Mouse (Mus musculus): Measurements from ENCODE around the gene Epo. TPM values are rescaled to one million over a fixed set of nuclear protein-coding genes. Genes with fewer than 3 reads are reported as not detected.

Gene Epo
- polyA plus RNA-seq, 1 experiment from 2014 or later: not detected

GRCm38 (mm10) chr5:137518436-137518835 lies 14.6 kb downstream of the Epo start, which contains the start of gene Gigyf1:
Gigyf1 (plus strand) TSS chr5:137518548.
- 75% methylated on average over 5 of the region's 5 CpGs for WGBS
- peaks cover 68% of the 10 kb centered on the region for H3K36me3 ChIP-seq
- ATAC-seq (ENCODE audit: insufficient number of reproducible peaks, low FRiP score, low TSS enrichment, low read depth): no peak

DNA sequence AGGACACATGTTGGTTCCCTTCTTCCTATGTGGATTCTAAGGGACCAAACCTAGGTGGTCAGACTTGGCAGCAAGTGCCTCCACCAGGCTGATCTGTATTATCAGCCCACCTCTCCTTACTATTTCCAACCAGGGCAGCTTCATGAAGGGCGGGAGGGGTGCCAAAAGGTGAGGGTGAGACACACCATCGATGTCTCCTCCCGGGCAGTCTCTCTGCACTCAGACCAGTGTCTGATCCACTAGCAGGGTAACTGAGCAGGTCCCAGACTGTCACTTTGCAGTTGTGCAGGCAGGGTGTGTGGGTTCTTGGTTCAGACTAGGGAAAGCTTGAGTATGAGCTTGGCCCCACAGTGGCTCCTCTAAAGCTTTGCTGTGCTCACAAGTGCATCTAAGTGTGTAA lies 18.2 kb downstream of the Epo start:
- Histone ChIP-seq H3K27me3 (no peaks in the 10 kb centered on the region), H3K9me3 (replicated peaks) (no peaks in the 10 kb centered on the region), H3K4me3 (replicated peaks) (no peak overlapping the region), H3K4me1 (peaks cover 44% of the 10 kb centered on the region), H3K4me2 (replicated peaks) (no peak overlapping the region), H3K9ac (no peak overlapping the region), H3K36me3 (peaks cover 32% of the 10 kb centered on the region), H3K27ac (replicated peaks) (no peak overlapping the region)
- WGBS: 92% methylated on average over 3 of the region's 3 CpGs
- ATAC-seq (ENCODE audit: insufficient number of reproducible peaks, low FRiP score, low TSS enrichment, low read depth): no peak

More at GRCm38 (mm10) chr5:137518436-137518835, 14.6 kb downstream of the Epo start, which contains the start of gene Gigyf1:
- Histone ChIP-seq H3K4me2 (replicated peaks) (no peak within 1 kb of the TSS), H3K4me1 (peaks cover 18% of the 10 kb centered on the region), H3K27me3 (no peaks in the 10 kb centered on the region), H3K27ac (replicated peaks) (no peak within 1 kb of the TSS), H3K9ac (no peak within 1 kb of the TSS), H3K9me3 (replicated peaks) (no peaks in the 10 kb centered on the region), H3K4me3 (replicated peaks) (no peak within 1 kb of the TSS)

GRCm38 (mm10) chr5:137513951-137514721 lies 18.9 kb downstream of the Epo start:
- Histone ChIP-seq H3K27me3 (no peaks in the 10 kb centered on the region), H3K9me3 (replicated peaks) (no peaks in the 10 kb centered on the region), H3K4me2 (replicated peaks) (no peak overlapping the region), H3K27ac (replicated peaks) (no peak overlapping the region), H3K4me1 (peaks cover 46% of the 10 kb centered on the region), H3K4me3 (replicated peaks) (no peak overlapping the region), H3K36me3 (peaks cover 25% of the 10 kb centered on the region), H3K9ac (no peak overlapping the region)
- WGBS: 86% methylated on average over 12 of the region's 12 CpGs
- no peak for ATAC-seq (ENCODE audit: insufficient number of reproducible peaks, low FRiP score, low TSS enrichment, low read depth)

DNA sequence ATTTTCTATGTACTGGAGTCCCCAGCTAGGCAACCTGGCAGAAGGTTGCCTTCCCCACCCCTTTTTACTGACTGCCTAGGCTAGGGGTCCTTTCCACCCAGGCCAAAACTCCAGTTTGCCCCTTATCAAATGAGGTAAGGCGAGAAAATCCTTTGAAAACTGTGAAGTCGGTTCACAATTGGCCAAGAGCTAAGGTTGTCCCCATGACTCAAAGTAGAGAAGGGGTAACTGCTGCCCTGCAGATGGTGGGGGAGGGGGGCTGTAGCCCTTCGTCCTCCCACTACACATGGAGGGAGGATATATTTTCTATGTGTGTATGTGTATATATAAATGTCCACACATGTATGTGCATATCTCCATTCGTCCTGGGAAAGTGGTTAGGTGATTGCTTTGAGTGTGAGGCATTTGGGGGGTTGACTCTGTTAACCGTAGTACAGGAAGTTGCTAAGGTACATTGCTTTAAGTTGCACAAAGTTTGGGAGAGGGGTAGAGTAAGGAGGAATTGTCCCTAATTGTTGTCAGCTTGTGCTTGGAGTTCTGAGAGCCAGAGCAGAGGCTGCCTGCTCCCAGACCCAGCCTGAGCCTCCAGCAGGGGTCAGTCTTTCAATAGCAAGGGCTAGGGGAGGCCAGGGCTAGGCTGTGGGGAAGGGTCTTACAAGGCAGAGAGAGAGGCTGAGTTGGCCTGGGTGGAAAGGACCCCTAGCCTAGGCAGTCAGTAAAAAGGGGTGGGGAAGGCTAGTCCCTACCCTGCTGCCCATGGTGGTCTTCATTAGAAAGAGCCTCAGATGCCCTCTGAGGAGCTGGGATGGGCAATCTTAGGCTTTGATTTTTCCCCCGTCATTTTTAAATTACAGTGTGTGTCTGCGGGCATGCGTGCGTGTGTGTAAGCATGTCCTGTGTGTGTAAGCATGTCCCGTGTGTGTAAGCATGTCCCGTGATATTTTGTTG lies 19.9 kb downstream of the Epo start:
- Histone ChIP-seq H3K4me2 (replicated peaks) (0 out of 2 replicates have a peak overlapping the region, but pooled peaks have one; percentile 0), H3K9me3 (replicated peaks) (no peaks in the 10 kb centered on the region), H3K9ac (no peak overlapping the region), H3K36me3 (peaks cover 15% of the 10 kb centered on the region), H3K4me3 (replicated peaks) (no peak overlapping the region), H3K27me3 (no peaks in the 10 kb centered on the region), H3K27ac (replicated peaks) (no peak overlapping the region), H3K4me1 (peaks cover 46% of the 10 kb centered on the region)
- ATAC-seq (ENCODE audit: insufficient number of reproducible peaks, low FRiP score, low TSS enrichment, low read depth): no peak
- 69% methylated on average over 11 of the region's 11 CpGs for WGBS

GRCm38 (mm10) chr5:137511706-137512105 lies 21.3 kb downstream of the Epo start:
- peaks cover 6% of the 10 kb centered on the region; the same call in 1 of the 2 replicates for H3K36me3 ChIP-seq
- H3K9me3 ChIP-seq (replicated peaks): no peaks in the 10 kb centered on the region
- H3K9ac ChIP-seq: peak overlapping the region; percentile 94
- H3K27ac ChIP-seq (replicated peaks): peak overlapping the region; percentile 22; the same call in 1 of the 2 replicates
- peak overlapping the region; percentile 79 for H3K4me2 ChIP-seq (replicated peaks)
- no peaks in the 10 kb centered on the region for H3K27me3 ChIP-seq
- WGBS: 59% methylated on average over 3 of the region's 3 CpGs
- ATAC-seq (ENCODE audit: insufficient number of reproducible peaks, low FRiP score, low TSS enrichment, low read depth): no peak
- peak overlapping the region; percentile 87 for H3K4me3 ChIP-seq (replicated peaks)
- H3K4me1 ChIP-seq: peaks cover 46% of the 10 kb centered on the region

DNA sequence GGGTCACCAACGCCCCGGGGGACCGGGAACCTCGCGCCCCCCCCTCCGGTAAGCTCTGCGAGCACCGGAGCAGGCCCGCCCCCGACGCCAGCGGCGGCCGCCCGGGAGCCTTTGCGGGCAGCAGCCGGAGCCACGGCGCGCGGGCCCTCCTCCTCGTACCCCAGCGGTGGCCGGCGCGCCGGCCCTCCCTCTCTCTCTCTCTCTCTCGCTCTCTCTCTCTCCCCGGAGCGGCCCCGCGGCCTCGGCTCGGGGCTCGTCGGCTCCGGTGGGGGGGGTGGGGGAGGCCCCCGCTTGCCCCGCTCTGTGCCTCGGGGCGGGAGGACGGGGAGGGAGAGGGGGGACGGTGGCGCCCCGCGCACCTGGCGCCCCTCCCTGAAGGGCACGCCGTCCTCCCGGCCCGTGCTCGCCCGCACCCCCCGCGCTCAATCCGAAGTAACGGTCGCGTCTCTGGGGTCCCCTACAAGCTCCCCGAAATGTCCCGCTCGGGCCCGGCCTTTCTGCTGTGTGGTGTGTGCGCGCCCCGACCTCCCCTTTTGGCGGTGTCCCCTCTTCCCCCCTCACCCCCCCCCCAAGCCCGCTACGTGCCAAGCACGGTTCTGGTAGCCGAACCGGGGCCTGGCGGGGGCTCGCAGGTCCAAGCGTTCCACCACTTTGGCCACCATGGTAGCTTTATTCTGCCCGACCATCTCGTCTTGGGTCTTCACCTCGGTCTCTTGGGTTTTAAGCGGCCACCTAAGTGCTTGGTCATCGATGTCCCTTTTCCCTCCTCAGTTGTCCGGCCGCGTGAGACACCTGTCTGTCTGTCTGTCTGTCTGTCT lies 22.3 kb downstream of the Epo start:
- H3K9me3 ChIP-seq (replicated peaks): no peaks in the 10 kb centered on the region
- peak; percentile 32 for ATAC-seq (ENCODE audit: insufficient number of reproducible peaks, low FRiP score, low TSS enrichment, low read depth)
- H3K27ac ChIP-seq (replicated peaks): peak overlapping the region; percentile 88
- H3K9ac ChIP-seq: peak overlapping the region; percentile 94
- H3K27me3 ChIP-seq: no peaks in the 10 kb centered on the region
- peak overlapping the region; percentile 87 for H3K4me3 ChIP-seq (replicated peaks)
- peak overlapping the region; percentile 79 for H3K4me2 ChIP-seq (replicated peaks)
- WGBS: 1% methylated on average over 61 of the region's 83 CpGs
- peaks cover 46% of the 10 kb centered on the region for H3K4me1 ChIP-seq
- peaks cover 5% of the 10 kb centered on the region; the same call in 1 of the 2 replicates for H3K36me3 ChIP-seq

- H3K4me1 ChIP-seq: peaks cover 43% of the 10 kb centered on the region
- peak overlapping the region; percentile 79 for H3K4me2 ChIP-seq (replicated peaks)
- WGBS: under 1% methylated on average over 33 of the region's 52 CpGs
These were observed 23.0 kb downstream of the Epo start for GRCm38 (mm10) chr5:137510014-137510501.

DNA sequence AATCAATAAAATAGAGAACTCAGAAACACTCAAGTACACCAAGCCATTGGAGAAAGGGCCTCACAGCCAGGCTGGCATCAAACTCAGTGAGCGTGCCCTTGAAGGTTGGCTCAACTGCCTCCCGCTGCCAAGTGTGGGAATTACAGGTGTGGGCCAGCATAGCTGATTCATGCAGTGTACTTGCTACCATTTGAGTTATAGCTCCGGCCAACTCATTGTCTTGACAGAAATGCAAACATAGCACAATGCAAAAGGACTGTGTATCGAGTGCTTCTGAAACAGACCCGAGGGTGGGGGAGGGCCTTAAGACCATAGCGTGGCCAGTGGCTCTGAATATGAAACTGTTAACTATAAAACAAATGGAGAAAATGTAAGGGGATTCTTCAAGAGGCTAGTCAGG lies 29.0 kb downstream of the Epo start:
- Histone ChIP-seq H3K27ac (replicated peaks) (no peak overlapping the region), H3K4me1 (peaks cover 11% of the 10 kb centered on the region; the same call in 1 of the 2 replicates), H3K27me3 (no peaks in the 10 kb centered on the region), H3K36me3 (peaks cover 7% of the 10 kb centered on the region; the same call in 1 of the 2 replicates), H3K9ac (no peak overlapping the region), H3K4me3 (replicated peaks) (no peak overlapping the region), H3K4me2 (replicated peaks) (no peak overlapping the region), H3K9me3 (replicated peaks) (no peaks in the 10 kb centered on the region)
- ATAC-seq (ENCODE audit: insufficient number of reproducible peaks, low FRiP score, low TSS enrichment, low read depth): no peak
- 81% methylated on average over 6 of the region's 6 CpGs for WGBS

More at GRCm38 (mm10) chr5:137510014-137510501, 23.0 kb downstream of the Epo start:
- Histone ChIP-seq H3K27me3 (no peaks in the 10 kb centered on the region), H3K9me3 (replicated peaks) (no peaks in the 10 kb centered on the region), H3K36me3 (no peaks in the 10 kb centered on the region), H3K27ac (replicated peaks) (peak overlapping the region; percentile 88), H3K9ac (peak overlapping the region; percentile 94), H3K4me3 (replicated peaks) (peak overlapping the region; percentile 87)
- peak; percentile 80 for ATAC-seq (ENCODE audit: insufficient number of reproducible peaks, low FRiP score, low TSS enrichment, low read depth)

- peak overlapping the region; percentile 83 for H3K4me3 ChIP-seq (replicated peaks)
- no peaks in the 10 kb centered on the region for H3K9me3 ChIP-seq (replicated peaks)
- peaks cover 11% of the 10 kb centered on the region; the same call in 1 of the 2 replicates for H3K4me1 ChIP-seq
- H3K36me3 ChIP-seq: peaks cover 7% of the 10 kb centered on the region; the same call in 1 of the 2 replicates
- H3K9ac ChIP-seq: peak overlapping the region; percentile 62
- under 1% methylated on average over 27 of the region's 30 CpGs for WGBS
- peak overlapping the region; percentile 99 for H3K27ac ChIP-seq (replicated peaks)
- ATAC-seq (ENCODE audit: insufficient number of reproducible peaks, low FRiP score, low TSS enrichment, low read depth): peak; percentile 86
- H3K27me3 ChIP-seq: no peaks in the 10 kb centered on the region
- peak overlapping the region; percentile 84 for H3K4me2 ChIP-seq (replicated peaks)
These were observed 30.4 kb downstream of the Epo start for GRCm38 (mm10) chr5:137502667-137503110.

Measured in embryonic facial prominence, embryonic 15.5 days (tissue).